Mouse (Mus musculus) Patski (cell line): ENCODE measurements around the gene Ppif. TPM values are rescaled to one million over a fixed set of nuclear protein-coding genes. Genes with fewer than 3 reads are reported as not detected.
A peak's percentile ranks its signal among the peaks of the same experiment; 100 is the strongest.

Source experiments
- ATAC-seq: fragments of 100-300 bp; one replicate; pipeline ENCODE4 v1.8.0; 2021
- CTCF ChIA-PET: fragments of 350-600 bp; sonication (Branson Sonifier 250); formaldehyde crosslinking; loops from one replicate; lab custom pipeline; 2022; ENCODE audit warnings: inconsistent platforms; lab: Charles Lee
- POLR2A ChIA-PET: fragments of 350-600 bp; sonication (Branson Sonifier 250); formaldehyde crosslinking; loops from one replicate; lab custom pipeline; 2022; ENCODE audit warnings: antibody characterized with exemption, inconsistent platforms; lab: Charles Lee
- DNase-seq: peaks from one replicate; pipeline ENCODE4 v3.0.0-alpha.2; 2011; ENCODE audit warnings: low read depth, low spot score
- H3K27me3 ChIP-seq: fragments of 371-371 bp; one replicate; pipeline ENCODE4 v1.5.1; 2021
- CTCF ChIP-seq: fragments of 100-300 bp; IDR thresholded peaks from one replicate; pipeline ENCODE4 v1.5.1; 2021
- in situ Hi-C: fragments of 300-500 bp; cut with MboI; formaldehyde crosslinking; loops from 3 replicates; pipeline ENCODE4 v1.11.1; 2018; ENCODE audit warnings: low pct_unique_long_range_greater_than_20kb, mixed read lengths
- polyA plus RNA-seq: library from polyadenylated mRNA; unstranded; gene quantifications from one replicate; pipeline ENCODE4 v1.2.3, GENCODE M21; 2021

The Ppif gene
- polyA plus RNA-seq, 1 experiment from 2014 or later, result 45.5 TPM

DNA sequence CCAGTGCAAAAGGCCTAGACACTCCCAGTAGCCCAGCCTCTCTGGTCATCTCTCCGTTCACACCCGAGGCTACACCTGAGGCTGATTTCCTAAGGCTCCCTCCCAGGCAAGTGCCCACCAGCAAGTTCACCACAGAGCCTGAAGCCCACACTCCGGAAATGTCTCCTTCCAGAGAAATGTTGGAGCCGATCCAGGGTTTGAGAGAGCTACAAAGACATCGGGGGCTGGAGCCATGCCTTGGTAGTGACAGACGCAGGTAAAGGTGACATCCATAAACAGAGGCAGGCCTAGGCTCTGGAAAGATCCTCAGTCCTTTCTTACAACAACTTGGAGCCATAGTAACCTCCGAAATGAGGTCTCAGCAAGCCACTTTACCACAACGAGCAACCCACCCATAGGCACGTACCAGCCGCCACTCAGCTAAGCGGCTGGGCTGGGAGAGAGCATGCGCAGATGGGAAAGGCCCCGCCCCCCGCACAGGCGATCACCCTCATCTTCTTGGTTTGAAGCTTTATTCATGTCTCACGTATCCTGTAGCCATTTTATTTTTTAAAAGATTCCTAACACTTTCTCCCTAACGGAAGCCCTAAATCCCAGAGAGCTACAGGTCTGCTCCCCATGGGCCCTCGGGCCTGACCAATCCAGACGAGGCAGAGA is 28.5 kb upstream of the Ppif start:
- ATAC-seq (no peak), DNase-seq (no peak)
- CTCF ChIA-PET, result no interaction called here
- no peak for TF ChIP-seq CTCF
- POLR2A ChIA-PET, result no interaction called here
- in situ Hi-C loops, result no loop called here
- H3K27me3 ChIP-seq, result no peaks in the 10 kb centered on the region

DNA sequence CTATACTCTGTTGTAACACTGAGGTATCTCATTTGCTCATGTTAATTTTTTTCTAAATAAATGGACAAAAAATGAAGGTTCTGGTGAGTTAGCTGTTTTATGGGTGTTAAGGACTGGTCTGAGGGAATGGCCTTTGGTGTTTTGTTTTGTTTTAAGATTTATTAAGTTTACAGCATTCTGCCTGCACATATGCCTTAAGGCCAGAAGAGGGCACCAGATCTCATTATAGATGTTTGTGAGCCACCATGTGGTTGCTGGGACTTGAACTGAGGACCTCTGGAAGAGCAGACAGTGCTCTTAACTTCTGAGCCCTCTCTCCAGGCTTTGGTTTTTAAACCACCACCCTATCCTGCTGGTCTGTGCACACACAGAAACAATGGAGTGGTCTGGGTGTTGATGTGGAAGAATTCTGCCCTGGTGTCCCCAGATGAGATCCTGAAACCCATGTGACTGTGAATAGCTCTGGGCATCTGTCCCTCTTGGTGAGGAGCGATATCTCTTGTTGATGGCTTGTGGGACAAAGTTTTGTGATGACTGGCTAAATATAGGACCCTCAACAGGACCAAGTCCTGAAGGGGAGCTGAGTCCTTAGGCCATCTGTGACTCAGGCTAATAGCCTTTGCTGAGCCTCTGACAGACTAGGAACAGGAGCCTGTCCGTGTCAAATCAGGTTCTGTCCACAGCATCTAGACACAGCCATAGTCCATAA is 27.1 kb upstream of the Ppif start:
- no peak for DNase-seq
- ATAC-seq, result no peak
- no peaks in the 10 kb centered on the region for H3K27me3 ChIP-seq
- in situ Hi-C loops, result no loop called here
- CTCF ChIA-PET, result interaction anchor here (0.7 to 1.6 kb wide), 2 partner anchors 12 to 18 kb away, joined by 3 to 5 read pairs; no protein-coding TSS in a partner anchor
- TF ChIP-seq CTCF, result no peak
- POLR2A ChIA-PET, result no interaction called here

DNA sequence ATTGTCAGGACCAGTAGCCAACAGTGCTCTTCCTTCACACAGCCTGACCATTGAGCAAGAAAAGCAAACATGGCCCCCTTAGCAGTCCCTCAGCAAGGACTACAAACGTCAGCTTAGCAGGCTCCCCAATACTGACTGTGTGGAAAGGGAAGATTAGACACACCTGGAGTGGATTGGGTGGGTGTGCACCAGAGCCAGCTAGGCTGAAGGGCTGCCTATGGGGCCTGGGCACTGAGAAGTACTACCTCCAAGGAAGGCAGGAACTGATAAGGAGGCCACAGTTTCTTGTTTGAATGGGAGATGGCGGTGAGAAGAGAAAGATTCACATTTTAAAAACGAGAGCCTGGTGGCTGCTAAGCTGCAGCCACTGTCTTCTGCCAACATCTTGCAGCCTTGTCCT is 26.4 kb upstream of the Ppif start:
- no peaks in the 10 kb centered on the region for H3K27me3 ChIP-seq
- DNase-seq (no peak), ATAC-seq (no peak)
- TF ChIP-seq CTCF, result no peak
- POLR2A ChIA-PET, result no interaction called here
- in situ Hi-C loops, result no loop called here
- CTCF ChIA-PET, result interaction anchor here (0.7 to 1.6 kb wide), 2 partner anchors 12 to 17 kb away, joined by 3 to 5 read pairs; no protein-coding TSS in a partner anchor

DNA sequence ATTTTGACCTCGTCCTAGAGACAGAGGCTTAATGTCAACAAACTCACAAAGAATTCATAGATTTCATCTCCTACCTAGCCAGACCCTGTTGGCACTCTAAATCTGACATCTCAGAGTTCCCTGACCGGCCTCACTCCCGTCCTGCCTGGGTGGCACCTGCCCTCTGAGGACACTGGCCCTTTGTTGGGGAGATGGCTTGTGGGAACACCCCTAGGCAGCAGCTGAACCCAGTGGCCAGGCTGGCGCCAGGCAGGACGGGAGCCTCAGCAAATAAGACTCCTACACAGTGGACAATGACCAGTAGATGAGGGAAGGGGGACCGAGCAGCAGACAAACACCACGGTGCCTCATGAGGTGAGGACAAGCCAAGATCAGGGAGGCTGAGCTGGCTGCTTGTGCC is 14.3 kb upstream of the Ppif start:
- DNase-seq, result no peak
- ATAC-seq, result no peak
- in situ Hi-C loops, result no loop called here
- peaks cover 6% of the 10 kb centered on the region for H3K27me3 ChIP-seq
- no peak for TF ChIP-seq CTCF
- ChIA-PET POLR2A (no interaction called here), CTCF (interaction anchor here (1.3 kb wide), 1 partner anchor 12 kb away, joined by 3 read pairs; no protein-coding TSS in a partner anchor)

DNA sequence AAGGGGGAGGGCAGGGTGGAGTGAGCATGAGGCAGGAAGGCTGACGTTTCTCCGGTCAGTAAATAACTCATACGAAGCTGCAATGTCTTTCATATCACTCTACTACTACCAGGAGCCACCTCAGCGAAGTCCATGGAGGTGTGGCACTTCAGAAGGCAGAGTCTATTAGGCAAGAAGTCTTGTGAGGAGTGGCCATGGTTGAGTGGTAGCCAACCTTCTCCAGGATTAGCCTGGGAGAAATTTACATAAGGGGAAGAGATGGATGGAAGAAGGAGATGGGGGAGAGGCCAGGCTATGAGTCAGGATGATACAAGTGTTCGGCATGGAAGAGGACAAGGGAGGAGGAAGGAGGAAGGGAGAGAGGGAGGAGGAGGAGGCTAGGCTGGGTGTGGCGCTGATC is 11.9 kb upstream of the Ppif start:
- H3K27me3 ChIP-seq, result peaks cover 6% of the 10 kb centered on the region
- no peak for TF ChIP-seq CTCF
- POLR2A ChIA-PET, result interaction anchor here (0.6 to 0.9 kb wide), 2 partner anchors 17 to 100 kb away, joined by 3 to 4 read pairs; no protein-coding TSS in a partner anchor
- in situ Hi-C loops, result no loop called here
- CTCF ChIA-PET, result no interaction called here
- DNase-seq (no peak), ATAC-seq (peak; percentile 31)

DNA sequence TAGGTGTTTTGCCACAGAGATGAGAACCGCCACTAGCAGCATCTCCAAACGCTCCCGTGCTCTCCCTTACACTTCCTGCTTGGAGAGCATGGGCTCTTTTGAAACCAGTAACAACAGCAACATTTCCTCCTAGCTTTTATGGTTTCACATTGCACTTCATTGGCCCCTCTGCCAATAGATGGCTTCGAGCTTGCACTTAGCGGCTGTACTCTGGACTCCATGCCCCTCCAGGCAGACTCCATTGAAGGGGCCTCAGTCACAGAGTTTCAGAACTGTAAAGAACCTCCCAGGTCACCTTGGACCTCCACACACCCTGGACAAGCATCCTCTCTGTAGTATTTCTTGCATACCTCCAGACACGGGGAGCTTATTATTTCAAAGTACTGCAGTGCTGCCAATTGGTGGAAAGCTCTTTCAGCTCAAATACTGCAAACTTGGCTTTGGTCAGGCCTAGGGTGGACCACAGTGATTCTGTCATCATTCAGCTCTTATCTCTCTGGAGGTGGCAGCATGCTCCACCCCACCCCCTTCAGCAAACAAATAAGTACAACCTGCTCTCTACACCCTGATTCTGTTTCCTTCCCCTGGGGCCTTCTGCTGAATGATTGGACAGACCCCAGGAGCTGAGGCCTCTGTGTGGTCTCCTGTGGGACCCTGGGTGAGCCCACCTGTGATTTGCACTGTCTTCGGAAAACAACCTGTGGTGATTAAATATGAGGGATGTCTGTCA is 7.6 kb upstream of the Ppif start:
- no peak for TF ChIP-seq CTCF
- in situ Hi-C loops, result no loop called here
- CTCF ChIA-PET, result no interaction called here
- peaks cover 13% of the 10 kb centered on the region for H3K27me3 ChIP-seq
- no peak for ATAC-seq
- POLR2A ChIA-PET, result no interaction called here
- no peak for DNase-seq

DNA sequence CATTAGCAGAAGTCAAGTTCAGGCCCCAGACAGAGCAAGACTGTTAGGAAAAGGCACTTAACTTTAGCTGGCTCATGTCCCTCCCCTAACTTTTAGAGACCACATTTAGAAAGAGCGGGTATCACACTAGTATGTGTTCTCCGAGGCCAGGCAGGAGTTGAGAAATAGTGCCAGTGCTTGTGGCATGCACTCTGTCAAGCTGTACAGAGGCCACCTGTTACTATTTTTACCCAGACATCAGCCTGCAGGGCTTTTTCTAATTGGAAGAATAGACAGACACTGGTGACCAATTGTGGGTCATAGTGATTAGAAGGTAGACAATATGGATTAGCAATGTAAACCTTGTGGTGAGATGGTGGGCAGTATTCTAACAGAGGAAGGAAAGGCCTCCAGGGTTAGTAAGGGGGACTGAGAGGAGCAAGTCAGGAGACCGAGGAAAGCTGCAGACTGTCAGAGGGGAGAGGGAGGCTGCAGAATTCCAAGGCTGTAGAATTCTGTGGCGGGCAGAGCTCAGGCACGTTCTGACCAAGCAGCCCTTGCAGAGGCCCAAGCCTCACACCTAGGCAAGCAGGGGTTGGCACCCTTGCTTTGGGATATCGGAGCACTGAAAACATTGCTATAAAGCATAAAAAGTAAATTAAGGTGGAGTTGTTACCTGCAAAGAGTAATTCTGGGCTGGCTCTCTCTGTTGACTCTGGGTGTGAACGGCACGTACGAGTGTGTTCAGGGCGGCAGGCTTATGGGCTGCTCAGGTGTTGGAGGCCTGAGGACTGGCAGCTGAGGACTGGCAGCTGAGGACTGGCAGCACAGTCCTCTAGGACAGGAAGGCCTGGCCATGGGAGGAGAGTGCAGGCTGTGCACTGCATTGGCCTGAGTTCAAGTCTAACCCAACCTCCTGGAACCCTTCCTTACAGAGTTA is 6.7 kb upstream of the Ppif start:
- ChIA-PET POLR2A (no interaction called here), CTCF (no interaction called here)
- TF ChIP-seq CTCF, result no peak
- DNase-seq (no peak), ATAC-seq (no peak)
- H3K27me3 ChIP-seq, result peaks cover 13% of the 10 kb centered on the region
- in situ Hi-C loops, result no loop called here

DNA sequence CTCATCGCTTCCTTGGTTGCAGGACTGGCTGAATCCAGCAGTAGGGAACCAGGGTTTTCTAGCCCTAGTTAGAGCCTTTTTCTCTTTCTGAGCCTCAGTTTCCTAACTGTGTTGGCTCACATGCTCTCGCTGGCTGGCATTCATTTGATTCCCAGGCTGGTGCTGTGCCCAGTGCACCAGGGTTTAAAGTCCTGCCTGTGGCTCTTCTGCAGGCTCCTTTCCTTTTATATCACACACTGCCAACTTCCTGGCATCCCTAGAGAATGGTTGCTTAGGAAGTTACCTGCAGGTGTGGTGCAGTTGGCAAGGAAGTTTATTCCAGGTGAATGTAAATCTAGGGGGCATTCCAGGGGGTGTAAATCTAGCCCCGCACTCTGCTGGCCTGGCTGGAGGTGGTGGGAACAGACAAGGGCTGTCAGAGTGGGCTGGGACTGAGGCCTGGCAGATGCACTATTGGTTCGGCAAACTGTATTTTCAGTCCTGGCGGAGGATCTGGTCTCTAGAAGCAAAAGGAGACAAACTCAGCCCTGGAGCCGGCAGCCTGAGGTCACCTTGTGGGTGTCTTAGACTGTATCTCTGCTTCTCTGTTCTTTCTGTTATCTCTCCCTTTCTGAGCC is 575 bp upstream of the Ppif start:
- CTCF ChIA-PET, result no interaction called here
- in situ Hi-C loops, result loop anchor here (10.0 kb wide), 1 partner anchor 1199 kb away; no protein-coding TSS in a partner anchor
- peaks cover 7% of the 10 kb centered on the region for H3K27me3 ChIP-seq
- POLR2A ChIA-PET, result no interaction called here
- no peak for TF ChIP-seq CTCF
- no peak for DNase-seq
- ATAC-seq, result no peak

DNA sequence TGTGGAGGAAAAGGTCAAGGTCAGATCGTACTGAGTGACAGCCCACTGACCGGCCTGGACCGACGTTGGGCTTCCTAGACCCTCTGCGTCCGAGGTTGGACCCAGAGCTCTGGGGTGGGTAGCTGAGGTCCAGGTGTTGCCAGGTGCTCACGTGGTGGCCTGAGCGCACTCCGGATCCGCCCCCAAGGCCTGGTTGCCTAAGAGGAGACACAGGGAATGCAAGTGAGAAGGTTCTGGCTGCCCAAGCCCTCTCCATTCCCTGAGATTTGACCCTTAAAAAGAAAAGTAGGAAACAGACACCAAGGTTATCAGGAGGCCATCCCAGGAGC is 579 bp downstream of the Ppif start:
- ATAC-seq (peak; percentile 32), DNase-seq (no peak)
- in situ Hi-C loops, result loop anchor here (10.0 kb wide), 1 partner anchor 1200 kb away; no protein-coding TSS in a partner anchor
- no peak for TF ChIP-seq CTCF
- ChIA-PET CTCF (no interaction called here), POLR2A (no interaction called here)
- H3K27me3 ChIP-seq, result peaks cover 7% of the 10 kb centered on the region

DNA sequence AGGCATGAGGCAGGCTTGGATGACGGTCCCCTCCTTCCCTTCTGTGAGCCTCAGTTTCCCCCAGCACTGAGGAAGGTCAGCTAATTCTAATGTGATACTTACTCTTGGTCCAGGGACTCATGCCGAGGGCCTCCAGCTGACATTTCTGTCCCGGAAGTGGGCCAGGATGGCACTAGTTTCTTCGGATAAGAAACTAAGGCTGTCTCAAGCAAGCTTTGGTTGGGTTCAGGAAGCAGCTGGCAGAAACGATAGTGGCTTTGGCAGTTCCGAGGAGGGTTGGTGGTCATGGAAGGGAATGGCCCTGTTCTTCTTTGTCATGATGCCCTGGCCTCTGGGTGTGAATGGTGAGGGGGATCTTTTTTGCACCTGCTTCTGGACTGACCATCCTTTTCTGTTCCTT is 1.1 kb downstream of the Ppif start:
- ChIA-PET POLR2A (no interaction called here), CTCF (no interaction called here)
- ATAC-seq (no peak), DNase-seq (no peak)
- TF ChIP-seq CTCF, result no peak
- H3K27me3 ChIP-seq, result peaks cover 7% of the 10 kb centered on the region
- in situ Hi-C loops, result loop anchor here (10.0 kb wide), 1 partner anchor 1200 kb away; no protein-coding TSS in a partner anchor
